Mouse (Mus musculus) midbrain, embryonic 10.5 days (tissue): ENCODE measurements at regions not wholly inside any gene's neighbourhood (a gene's known extent, or its start where the extent isn't known, plus 50 kb on each side); places are given as distances from the start of the nearest gene placed in this dataset.

ENCODE experiments used
- DNase-seq: peaks from one replicate; pipeline ENCODE4 v3.0.0-alpha.2; 2017; ENCODE audit warnings: low spot score
- H3K27ac ChIP-seq: fragments of 300-500 bp; sonication (generic); replicated peaks from 2 replicates; pipeline ENCODE4 v1.5.1; 2016; ENCODE audit warnings: mild to moderate bottlenecking
- H3K27me3 ChIP-seq: fragments of 300-500 bp; sonication (generic); 2 replicates; pipeline ENCODE4 v1.6.1; 2016; ENCODE audit warnings: low read depth, mild to moderate bottlenecking; ENCODE audit not compliant: poor library complexity, severe bottlenecking
- H3K36me3 ChIP-seq: fragments of 300-500 bp; sonication (generic); 2 replicates; pipeline ENCODE4 v1.6.1; 2016; ENCODE audit warnings: mild to moderate bottlenecking, moderate library complexity
- H3K4me1 ChIP-seq: fragments of 300-500 bp; sonication (generic); 2 replicates; pipeline ENCODE4 v1.6.1; 2016
- H3K4me3 ChIP-seq: fragments of 300-500 bp; sonication (generic); 2 replicates; pipeline ENCODE4 v1.5.1; 2016; ENCODE audit warnings: mild to moderate bottlenecking, moderate library complexity
- H3K9me3 ChIP-seq: fragments of 300-500 bp; sonication (generic); replicated peaks from 2 replicates; pipeline ENCODE4 v1.6.1; 2016; ENCODE audit warnings: mild to moderate bottlenecking
- WGBS: fragments of 180-500 bp; shearing (Covaris S2); methylation state at CpG from one replicate; pipeline ENCODE4 v1.1.7; 2016; 5-methylcytosine and 5-hydroxymethylcytosine counted together

GRCm38 (mm10) chr2:51566554-51567246 lies 60.6 kb upstream of the Tas2r134 start:
- Histone ChIP-seq H3K27ac (no peak overlapping the region), H3K9me3 (no peaks in the 10 kb centered on the region), H3K36me3 (no peaks in the 10 kb centered on the region), H3K4me1 (no peaks in the 10 kb centered on the region), H3K4me3 (no peak overlapping the region), H3K27me3 (no peaks in the 10 kb centered on the region)
- 82% methylated on average over 7 of the region's 7 CpGs for WGBS
- DNase-seq = no peak

- WGBS = 89% methylated on average over 5 of the region's 5 CpGs
- Histone ChIP-seq H3K36me3 (no peaks in the 10 kb centered on the region), H3K4me3 (no peak overlapping the region), H3K4me1 (no peaks in the 10 kb centered on the region), H3K27me3 (no peaks in the 10 kb centered on the region), H3K27ac (no peak overlapping the region), H3K9me3 (no peaks in the 10 kb centered on the region)
- no peak for DNase-seq
These were observed 63.4 kb upstream of the Tas2r134 start for GRCm38 (mm10) chr2:51563881-51564280.

- Histone ChIP-seq H3K27ac (no peak overlapping the region), H3K4me3 (no peak overlapping the region), H3K4me1 (no peaks in the 10 kb centered on the region), H3K36me3 (no peaks in the 10 kb centered on the region), H3K9me3 (no peaks in the 10 kb centered on the region), H3K27me3 (no peaks in the 10 kb centered on the region)
- DNase-seq = no peak
- WGBS = 93% methylated on average over 1 of the region's 1 CpGs
These were observed 64.1 kb upstream of the Tas2r134 start for GRCm38 (mm10) chr2:51563240-51563639.

DNA sequence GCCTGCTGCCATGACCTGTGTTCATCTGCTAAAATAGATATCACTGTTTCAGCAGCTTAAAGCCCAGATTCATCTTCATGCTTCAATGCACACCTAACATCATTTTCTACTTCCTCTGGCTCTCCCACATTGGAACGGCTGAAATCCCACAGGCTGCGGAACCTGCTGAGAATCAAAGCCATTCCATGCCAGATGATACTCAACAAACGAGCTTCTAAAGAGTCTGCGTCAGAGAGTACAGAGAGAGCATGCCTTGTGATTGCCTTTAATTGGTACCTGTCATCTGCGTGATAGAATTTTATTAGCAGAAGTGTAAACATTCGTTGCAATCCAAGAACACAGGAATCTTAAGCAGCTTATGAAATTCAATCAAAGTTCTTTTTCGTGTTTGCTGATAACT lies 76.4 kb upstream of the Tas2r134 start:
- no peaks in the 10 kb centered on the region for H3K9me3 ChIP-seq
- 54% methylated on average over 7 of the region's 7 CpGs for WGBS
- no peak overlapping the region for H3K27ac ChIP-seq
- H3K27me3 ChIP-seq = no peaks in the 10 kb centered on the region
- no peaks in the 10 kb centered on the region for H3K36me3 ChIP-seq
- no peak overlapping the region for H3K4me3 ChIP-seq
- H3K4me1 ChIP-seq = peaks cover 6% of the 10 kb centered on the region
- DNase-seq = no peak

GRCm38 (mm10) chr2:51549125-51549524 lies 78.2 kb upstream of the Tas2r134 start:
- no peak overlapping the region for H3K4me3 ChIP-seq
- WGBS = 90% methylated on average over 5 of the region's 5 CpGs
- no peaks in the 10 kb centered on the region for H3K27me3 ChIP-seq
- H3K36me3 ChIP-seq = no peaks in the 10 kb centered on the region
- DNase-seq = no peak
- peaks cover 6% of the 10 kb centered on the region for H3K4me1 ChIP-seq
- H3K9me3 ChIP-seq = no peaks in the 10 kb centered on the region
- no peak overlapping the region for H3K27ac ChIP-seq

DNA sequence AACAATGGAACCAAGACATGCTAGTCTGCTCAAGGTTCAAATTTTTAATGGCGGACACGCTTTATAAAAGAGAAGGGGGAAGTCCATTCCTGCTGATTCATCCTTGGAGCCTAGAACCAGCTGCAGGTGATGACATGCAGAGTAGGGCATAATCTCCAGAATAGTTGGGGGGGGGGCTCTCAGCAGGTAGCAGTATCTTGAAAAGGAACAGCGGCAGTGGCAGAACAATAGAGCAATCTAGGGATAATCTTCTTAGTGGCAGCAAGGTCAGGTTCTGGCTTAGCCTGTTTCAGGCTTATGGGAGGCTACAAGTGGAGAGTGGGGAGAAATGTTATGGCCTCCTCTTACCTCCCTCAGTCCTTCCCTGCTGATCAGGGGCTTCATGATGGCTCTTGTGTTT lies 81.1 kb upstream of the Tas2r134 start:
- H3K27ac ChIP-seq = no peak overlapping the region
- 68% methylated on average over 3 of the region's 3 CpGs for WGBS

GRCm38 (mm10) chr2:51543949-51544348 lies 83.4 kb upstream of the Tas2r134 start:
- Histone ChIP-seq H3K27ac (no peak overlapping the region), H3K27me3 (no peaks in the 10 kb centered on the region), H3K36me3 (no peaks in the 10 kb centered on the region), H3K4me1 (no peaks in the 10 kb centered on the region), H3K9me3 (no peaks in the 10 kb centered on the region; the same call in 1 of the 2 replicates), H3K4me3 (no peak overlapping the region)
- DNase-seq = no peak
- 94% methylated on average over 1 of the region's 1 CpGs for WGBS

More for the DNA sequence above, 81.1 kb upstream of the Tas2r134 start:
- no peak overlapping the region for H3K4me3 ChIP-seq
- H3K36me3 ChIP-seq = no peaks in the 10 kb centered on the region
- no peaks in the 10 kb centered on the region for H3K9me3 ChIP-seq
- H3K27me3 ChIP-seq = no peaks in the 10 kb centered on the region
- DNase-seq = no peak
- H3K4me1 ChIP-seq = peaks cover 6% of the 10 kb centered on the region

DNA sequence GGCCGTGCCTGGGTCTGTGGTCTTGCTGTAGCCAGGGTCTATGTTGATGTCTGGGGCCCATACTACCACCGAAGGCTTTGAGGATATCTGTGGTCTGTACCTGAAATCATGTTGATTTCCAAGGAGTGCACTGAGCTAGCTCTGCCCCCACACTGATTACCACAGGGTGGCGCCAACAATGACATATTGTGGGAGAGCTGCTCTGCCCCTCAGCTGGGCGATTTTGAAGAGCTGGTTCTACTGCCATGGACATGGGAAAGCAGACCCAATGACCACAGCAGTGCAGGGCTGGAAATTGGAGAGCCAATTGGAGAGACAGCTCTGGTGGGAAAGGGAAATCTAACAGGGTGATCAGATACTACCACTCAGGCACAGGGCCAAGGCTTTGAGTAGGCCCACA lies 85.0 kb upstream of the Tas2r134 start:
- H3K4me3 ChIP-seq = no peak overlapping the region
- no peaks in the 10 kb centered on the region; the same call in 1 of the 2 replicates for H3K9me3 ChIP-seq
- H3K4me1 ChIP-seq = no peaks in the 10 kb centered on the region
- no peaks in the 10 kb centered on the region for H3K36me3 ChIP-seq
- 76% methylated on average over 4 of the region's 4 CpGs for WGBS
- H3K27ac ChIP-seq = no peak overlapping the region
- no peak for DNase-seq
- H3K27me3 ChIP-seq = no peaks in the 10 kb centered on the region

GRCm38 (mm10) chr2:51532709-51533414 lies 94.4 kb upstream of the Tas2r134 start:
- whole genome bisulfite sequencing = 69% methylated on average over 11 of the region's 11 CpGs
- H3K4me3 ChIP-seq = no peak overlapping the region
- no peaks in the 10 kb centered on the region for H3K27me3 ChIP-seq
- H3K27ac ChIP-seq = peak overlapping the region; percentile 10; the same call in 1 of the 2 replicates
- DNase-seq = no peak
- H3K36me3 ChIP-seq = no peaks in the 10 kb centered on the region
- H3K9me3 ChIP-seq = no peaks in the 10 kb centered on the region
- H3K4me1 ChIP-seq = peaks cover 23% of the 10 kb centered on the region

DNA sequence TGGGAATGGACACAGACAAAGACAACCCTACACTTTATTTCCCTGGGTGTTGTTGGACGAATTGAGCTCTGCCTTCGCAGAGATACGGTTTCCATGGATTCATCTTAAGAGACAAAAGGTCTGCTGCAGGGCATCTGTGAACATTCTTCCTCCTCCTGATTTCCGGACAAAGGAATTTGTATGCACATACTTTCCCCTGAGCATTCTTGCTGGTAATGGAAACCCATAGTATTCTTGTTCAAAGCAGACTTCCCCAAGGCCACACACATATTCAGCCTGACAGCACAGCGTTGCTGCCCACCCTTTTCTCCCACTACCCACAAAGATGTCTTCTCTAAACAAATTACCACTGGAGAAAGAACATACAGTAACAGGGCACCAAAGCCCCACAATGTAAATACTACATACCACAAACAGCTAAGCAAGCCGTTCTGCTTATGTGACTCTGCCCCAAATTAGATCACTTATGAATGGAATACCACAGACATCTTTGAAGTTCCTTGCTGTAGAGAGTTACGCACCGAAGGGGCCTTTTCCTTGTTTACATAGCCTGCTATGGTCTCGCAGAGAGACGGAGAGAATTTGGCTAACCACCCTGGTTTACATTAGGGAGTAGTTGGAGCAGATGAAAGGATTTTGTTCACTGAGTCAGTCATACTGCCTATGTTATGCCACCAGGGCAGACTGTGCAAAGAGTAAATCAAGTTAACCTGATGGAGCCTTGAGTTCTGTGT lies 96.0 kb upstream of the Tas2r134 start:
- Histone ChIP-seq H3K27ac (peak overlapping the region; percentile 69), H3K36me3 (no peaks in the 10 kb centered on the region), H3K27me3 (no peaks in the 10 kb centered on the region), H3K4me3 (no peak overlapping the region), H3K4me1 (peaks cover 23% of the 10 kb centered on the region), H3K9me3 (no peaks in the 10 kb centered on the region)
- 43% methylated on average over 10 of the region's 10 CpGs for WGBS
- DNase-seq = no peak

DNA sequence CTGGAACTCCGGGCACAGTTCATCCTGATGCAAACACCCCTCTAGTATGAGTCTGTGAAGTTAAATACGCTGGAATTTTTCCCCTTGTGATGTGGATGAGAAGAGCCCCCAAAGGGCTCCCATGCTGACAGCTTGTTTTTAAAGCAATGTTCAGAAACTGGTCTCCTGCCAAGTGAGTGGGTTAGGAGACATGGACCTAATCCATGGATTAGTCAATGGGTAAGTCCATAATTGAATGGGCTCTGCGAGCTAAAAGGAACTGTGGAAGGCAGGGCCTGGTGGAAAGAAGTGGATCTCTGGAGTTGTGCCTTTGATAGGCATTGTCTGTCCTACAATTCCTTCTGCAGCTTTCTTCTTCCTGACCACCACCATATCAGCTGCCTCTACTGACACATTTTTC lies 104.5 kb upstream of the Tas2r134 start:
- Histone ChIP-seq H3K36me3 (no peaks in the 10 kb centered on the region), H3K27ac (no peak overlapping the region), H3K27me3 (no peaks in the 10 kb centered on the region), H3K9me3 (no peaks in the 10 kb centered on the region), H3K4me1 (no peaks in the 10 kb centered on the region), H3K4me3 (no peak overlapping the region)
- DNase-seq = no peak
- WGBS = 84% methylated on average over 3 of the region's 3 CpGs

DNA sequence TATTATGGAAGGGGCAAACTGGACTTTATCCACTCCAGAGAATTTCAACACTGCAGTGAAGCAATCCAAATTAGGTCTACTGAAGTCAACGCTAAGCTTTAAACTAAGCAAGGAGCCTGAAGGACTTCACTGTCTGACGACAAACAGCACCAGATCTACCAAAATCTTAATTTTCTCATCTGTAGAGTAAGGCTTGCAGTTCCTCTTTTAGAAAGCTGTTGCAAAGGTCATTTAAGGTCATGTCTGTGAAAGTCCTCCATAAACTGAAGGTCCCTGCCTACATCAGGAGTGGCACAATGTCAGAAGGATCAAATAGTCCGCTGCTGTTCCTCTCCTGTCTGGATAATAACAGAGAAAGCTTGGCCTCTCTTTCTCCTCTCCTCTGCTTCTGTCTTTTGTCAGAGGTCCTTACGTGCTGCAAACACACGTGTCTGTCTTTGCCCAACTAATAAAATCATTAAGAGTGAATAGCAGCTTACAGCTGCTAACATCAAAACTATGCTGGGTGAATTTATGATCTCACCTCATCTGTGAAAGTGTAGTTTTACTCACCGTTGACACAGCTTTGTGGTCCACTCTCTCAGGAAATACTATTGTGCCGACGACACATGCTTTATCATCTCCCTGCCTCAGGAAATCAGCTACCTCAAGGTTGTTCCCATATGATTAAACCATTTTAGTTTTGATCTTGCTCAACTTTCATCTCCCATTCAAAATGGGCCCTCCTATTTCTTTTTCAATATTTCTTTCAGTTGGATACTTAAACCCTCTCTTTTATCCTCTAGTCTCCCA lies 117.9 kb upstream of the Tas2r134 start:
- H3K4me1 ChIP-seq = no peaks in the 10 kb centered on the region
- no peaks in the 10 kb centered on the region for H3K36me3 ChIP-seq
- no peak overlapping the region for H3K4me3 ChIP-seq
- no peaks in the 10 kb centered on the region for H3K9me3 ChIP-seq
- no peak overlapping the region for H3K27ac ChIP-seq
- WGBS = 87% methylated on average over 8 of the region's 8 CpGs
- no peaks in the 10 kb centered on the region for H3K27me3 ChIP-seq
- no peak for DNase-seq
